Mouse (Mus musculus) central nervous system, embryonic 11.5 days (tissue): Measurements from ENCODE around the gene Mt3. TPM values are rescaled to one million over a fixed set of nuclear protein-coding genes. Genes with fewer than 3 reads are reported as not detected.

Experiments
- polyA plus RNA-seq: library from polyadenylated mRNA; depleted of rRNA; stranded (reverse); fragments of >200 nt; gene quantifications from 2 replicates; pipeline ENCODE4 v1.2.3, GENCODE M21; 2012; rRNA removed

Mt3 gene
- polyA plus RNA-seq = 17.6 and 43.8 TPM in 2 replicates

DNA sequence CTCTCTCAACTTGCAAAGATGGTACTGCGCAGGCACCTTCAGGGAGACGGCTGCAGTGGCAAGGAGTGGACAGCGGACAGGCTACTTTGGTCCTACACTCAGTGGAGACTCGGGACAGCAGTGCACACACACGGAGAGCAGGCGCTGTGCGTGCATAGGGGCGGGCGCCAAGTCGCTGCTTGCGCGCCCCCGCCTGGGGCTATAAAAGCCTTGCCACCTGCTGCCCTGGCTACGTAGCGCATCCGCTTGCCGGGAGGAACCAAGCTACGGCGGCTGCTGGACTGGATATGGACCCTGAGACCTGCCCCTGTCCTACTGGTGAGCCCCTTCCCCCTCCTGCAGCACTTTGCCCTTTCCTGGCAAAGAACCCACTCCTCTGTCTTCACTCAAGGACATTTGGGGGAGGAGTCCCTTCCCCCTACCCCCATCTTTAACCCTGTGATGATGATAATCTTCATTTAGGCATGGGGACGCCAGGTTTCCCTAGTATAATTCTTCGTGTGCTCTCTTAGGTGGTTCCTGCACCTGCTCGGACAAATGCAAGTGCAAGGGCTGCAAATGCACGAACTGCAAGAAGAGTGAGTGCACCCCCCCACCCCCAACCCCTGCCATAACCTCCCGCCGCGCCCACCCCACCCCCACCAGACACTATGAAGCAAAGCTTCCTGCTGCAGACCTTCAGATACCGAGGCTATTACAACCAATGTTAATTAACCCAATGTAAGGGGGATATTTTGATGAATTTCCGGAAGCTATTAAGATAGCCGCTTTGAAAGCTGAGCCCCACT lies at the start of gene Mt3:
Gene Mt3 (plus strand): TSS at position 95 of the 788 bp plus-strand sequence.

DNA sequence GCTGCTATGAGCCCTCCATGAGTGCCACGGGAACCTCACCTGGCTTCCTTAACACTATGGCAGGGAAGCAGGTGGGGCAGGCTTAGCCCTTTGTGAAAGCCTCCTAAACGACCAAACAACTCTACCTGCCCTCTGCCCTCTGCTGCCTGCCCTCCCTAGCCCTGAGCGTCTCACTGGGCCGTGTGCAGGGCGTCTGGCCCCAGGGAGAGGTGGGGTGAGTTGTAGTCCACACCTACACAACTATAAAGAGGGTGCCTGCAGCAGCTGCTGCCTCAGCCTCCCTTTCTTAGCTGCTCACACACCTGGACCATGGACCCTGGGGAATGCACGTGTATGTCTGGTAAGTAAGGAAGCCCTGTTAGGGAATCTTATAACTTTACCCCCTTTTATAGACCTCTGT lies 15.5 kb upstream of the Mt3 start, which contains the start of gene Mt4:
Gene Mt4 (plus strand): TSS at position 265 of the 400 bp plus-strand sequence.

DNA sequence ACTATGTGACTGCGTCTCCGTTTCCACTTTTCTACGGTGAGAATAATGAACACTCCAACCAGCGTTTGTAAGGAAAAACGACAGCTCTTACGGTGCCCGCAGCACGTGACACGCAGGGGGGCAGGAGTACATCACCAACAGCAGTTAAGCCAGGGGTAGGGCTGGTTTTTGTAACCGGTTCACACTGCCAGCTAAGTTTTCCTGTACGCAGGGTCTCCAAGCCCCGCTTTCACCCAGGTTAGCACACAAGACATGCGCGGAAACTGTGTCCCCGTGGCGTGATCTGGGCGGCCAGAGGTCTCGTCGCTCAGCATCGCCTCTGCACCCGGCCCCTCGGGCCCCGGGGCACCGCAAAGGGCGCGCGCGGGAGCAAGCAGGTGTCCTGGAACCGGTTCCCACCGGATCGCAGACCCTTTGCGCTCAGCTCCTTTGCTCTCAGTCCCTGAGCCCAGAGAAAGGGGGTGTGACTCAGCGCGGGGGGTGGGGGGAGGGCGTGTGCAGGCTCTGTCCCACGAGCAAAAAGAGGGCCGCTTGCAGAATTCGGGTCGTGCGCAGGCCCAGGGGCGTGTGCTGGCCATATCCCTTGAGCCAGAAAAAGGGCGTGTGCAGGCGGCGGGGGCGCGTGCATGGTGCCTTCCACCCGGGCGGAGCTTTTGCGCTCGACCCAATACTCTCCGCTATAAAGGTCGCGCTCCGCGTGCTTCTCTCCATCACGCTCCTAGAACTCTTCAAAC lies 19.8 kb downstream of the Mt3 start, which contains the start of gene Mt2:
Gene Mt2 (plus strand): TSS at position 590 of the 734 bp plus-strand sequence.

DNA sequence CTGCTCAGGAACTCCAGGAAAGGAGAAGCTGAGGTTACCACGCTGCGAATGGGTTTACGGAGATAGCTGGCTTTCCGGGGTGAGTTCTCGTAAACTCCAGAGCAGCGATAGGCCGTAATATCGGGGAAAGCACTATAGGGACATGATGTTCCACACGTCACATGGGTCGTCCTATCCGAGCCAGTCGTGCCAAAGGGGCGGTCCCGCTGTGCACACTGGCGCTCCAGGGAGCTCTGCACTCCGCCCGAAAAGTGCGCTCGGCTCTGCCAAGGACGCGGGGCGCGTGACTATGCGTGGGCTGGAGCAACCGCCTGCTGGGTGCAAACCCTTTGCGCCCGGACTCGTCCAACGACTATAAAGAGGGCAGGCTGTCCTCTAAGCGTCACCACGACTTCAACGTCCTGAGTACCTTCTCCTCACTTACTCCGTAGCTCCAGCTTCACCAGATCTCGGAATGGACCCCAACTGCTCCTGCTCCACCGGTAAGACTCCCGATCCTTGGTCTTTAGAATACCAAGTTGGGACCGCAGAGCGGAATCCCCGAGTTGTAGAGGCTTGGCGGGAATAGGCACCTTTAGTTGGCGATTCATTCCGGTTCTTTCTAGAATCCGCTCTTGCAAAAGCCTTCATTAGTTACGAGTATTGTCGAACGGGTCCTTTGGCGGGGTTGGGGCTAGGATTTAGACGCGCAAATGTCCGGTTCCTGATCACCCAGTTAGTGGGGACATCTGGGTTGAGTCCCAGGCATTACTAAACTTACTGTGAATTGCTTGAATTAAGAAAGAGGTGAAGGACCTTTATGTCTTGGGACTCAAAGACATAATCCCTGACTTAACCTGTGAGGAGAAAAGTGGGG lies 26.7 kb downstream of the Mt3 start, which contains the start of gene Mt1:
Gene Mt1 (plus strand): TSS at position 226 of the 856 bp plus-strand sequence.

Other genes starting within 250 kb of the Mt3 start
- gene Amfr, start 139.8 kb upstream of the Mt3 start, polyA plus RNA-seq = 57.7 and 102 TPM in 2 replicates
- gene Nudt21, start 115.6 kb upstream of the Mt3 start, polyA plus RNA-seq = 120 and 128 TPM in 2 replicates
- gene Ogfod1, start 115.4 kb upstream of the Mt3 start, polyA plus RNA-seq = 11.6 and 12.8 TPM in 2 replicates
- gene Bbs2, start 53.7 kb upstream of the Mt3 start, polyA plus RNA-seq = 32.4 and 40.3 TPM in 2 replicates
- gene Mt4, start 15.4 kb upstream of the Mt3 start, polyA plus RNA-seq = not detected in 2 replicates
- 77.3 and 176 TPM in 2 replicates for gene Mt2, start 20.1 kb downstream of the Mt3 start, polyA plus RNA-seq
- 102 and 190 TPM in 2 replicates for gene Mt1, start 26.5 kb downstream of the Mt3 start, polyA plus RNA-seq
- gene Nup93, start 62.0 kb downstream of the Mt3 start, polyA plus RNA-seq = 71.6 and 75.1 TPM in 2 replicates
- gene Slc12a3, start 176.6 kb downstream of the Mt3 start, polyA plus RNA-seq = 0.19 TPM in 2 replicates
- 39.4 and 39.8 TPM in 2 replicates for gene Herpud1, start 233.8 kb downstream of the Mt3 start, polyA plus RNA-seq